Mouse (Mus musculus): Measurements from ENCODE around the gene Zfp52.

GRCm38 (mm10) chr17:21506258-21506657, 29.1 kb upstream of the Zfp52 start:
- TF ChIP-seq CTCF (IDR thresholded peaks at IDR 0.05; ENCODE audit: low read depth, low read length), result no peak
- TF ChIP-seq TAL1 (conservative IDR thresholded peaks at IDR 0.05; ENCODE audit: low read depth, low read length), result no peak
- no peak for TF ChIP-seq GATA1 (IDR thresholded peaks at IDR 0.05; ENCODE audit: borderline replicate concordance, low read length)
- no peak for TF ChIP-seq POLR2AphosphoS5 (IDR thresholded peaks at IDR 0.05; ENCODE audit: insufficient replicate concordance, low read depth, low read length)

All from G1E (cell line).